Mouse (Mus musculus): ENCODE measurements around the gene Lyrm2. TPM values are rescaled to one million over a fixed set of nuclear protein-coding genes. Genes with fewer than 3 reads are reported as not detected.

Lyrm2 gene
- 39.7 TPM for polyA plus RNA-seq (2014; fragmentation: Illumina TruSeq; extraction: RNeasy Lipid Tissue Mini Kit (QIAGEN cat#74804); ENCODE audit: low read depth, low replicate concordance)

DNA sequence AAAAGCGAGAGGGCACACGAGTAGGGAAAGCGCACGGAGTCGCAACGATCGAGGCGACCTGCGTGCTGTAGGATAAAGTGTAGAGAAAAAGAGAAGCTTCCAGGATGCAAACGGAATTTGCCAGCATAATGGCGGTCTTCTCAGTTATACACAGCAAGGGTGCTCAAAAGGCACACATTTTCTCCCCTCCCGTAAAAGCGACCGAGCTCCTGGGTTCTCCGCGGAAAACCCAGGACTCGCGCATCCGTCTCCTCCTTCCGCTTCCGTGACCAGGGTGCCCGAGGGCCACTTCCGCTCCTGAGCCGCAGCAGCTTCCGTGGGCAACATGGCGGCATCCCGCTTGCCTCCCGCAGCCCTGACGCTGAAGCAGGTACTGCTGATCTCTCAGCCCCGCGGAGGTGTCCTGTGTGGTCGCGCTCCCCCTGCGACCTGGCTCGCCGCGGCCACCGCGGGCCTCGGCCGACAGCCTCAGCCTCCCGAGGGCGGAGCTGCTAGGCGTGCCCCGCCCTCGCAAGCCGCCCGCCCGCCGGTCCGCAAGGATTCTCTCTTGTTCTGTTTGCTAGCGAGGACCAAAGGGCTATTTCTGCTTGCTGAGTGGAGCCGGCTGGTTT is at the start of gene Lyrm2:
TSS of gene Lyrm2 (plus strand) at position 288 of the 611 bp plus-strand sequence.

Other genes with a start within 250 kb of the Lyrm2 start
- gene Gja10, start 197.5 kb upstream of the Lyrm2 start, polyA plus RNA-seq (2014; fragmentation: Illumina TruSeq; extraction: RNeasy Lipid Tissue Mini Kit (QIAGEN cat#74804); ENCODE audit: low read depth, low replicate concordance): 0.26 TPM
- 5.9 TPM for gene Casp8ap2, start 184.8 kb upstream of the Lyrm2 start, polyA plus RNA-seq (2014; fragmentation: Illumina TruSeq; extraction: RNeasy Lipid Tissue Mini Kit (QIAGEN cat#74804); ENCODE audit: low read depth, low replicate concordance)
- gene Mdn1, start 143.1 kb upstream of the Lyrm2 start, polyA plus RNA-seq (2014; fragmentation: Illumina TruSeq; extraction: RNeasy Lipid Tissue Mini Kit (QIAGEN cat#74804); ENCODE audit: low read depth, low replicate concordance): 5.1 TPM
- 0.08 TPM for gene Ankrd6, start 150.6 kb downstream of the Lyrm2 start, polyA plus RNA-seq (2014; fragmentation: Illumina TruSeq; extraction: RNeasy Lipid Tissue Mini Kit (QIAGEN cat#74804); ENCODE audit: low read depth, low replicate concordance)
- 1.5 TPM for gene Rragd, start 182.8 kb downstream of the Lyrm2 start, polyA plus RNA-seq (2014; fragmentation: Illumina TruSeq; extraction: RNeasy Lipid Tissue Mini Kit (QIAGEN cat#74804); ENCODE audit: low read depth, low replicate concordance)
- gene Ube2j1, start 231.2 kb downstream of the Lyrm2 start, polyA plus RNA-seq (2014; fragmentation: Illumina TruSeq; extraction: RNeasy Lipid Tissue Mini Kit (QIAGEN cat#74804); ENCODE audit: low read depth, low replicate concordance): 38.1 TPM

All from liver, adult 10 weeks (tissue).